Mouse (Mus musculus) thymus, postnatal 10 days (tissue): ENCODE data around the gene Clnk.

Source experiments
- DNase-seq, 2 experiments: peaks; one replicate each; pipeline ENCODE4 v3.0.0; 2021; ENCODE audit warnings: low spot score in 2 of 2

Clnk gene

DNA sequence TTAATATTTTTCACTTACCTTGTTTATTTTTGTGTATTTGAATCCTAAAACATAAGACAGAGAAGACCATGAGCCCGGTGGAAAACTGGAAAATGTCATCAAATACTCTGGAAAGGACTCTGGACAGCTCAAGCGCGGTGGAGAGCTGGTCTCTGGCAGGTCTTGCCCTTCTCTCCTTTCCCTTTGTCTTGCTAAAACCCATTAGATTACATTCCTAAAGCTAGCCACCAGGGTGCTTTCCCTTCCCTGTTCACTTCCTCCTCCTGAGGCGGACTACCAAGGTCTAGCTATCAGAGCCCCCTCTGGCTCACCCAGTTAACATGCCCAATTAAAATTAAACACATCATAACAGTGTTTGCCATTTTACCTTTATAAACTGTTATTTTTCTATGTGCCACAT is 123.9 kb downstream of the Clnk start:
- no peak for DNase-seq

GRCm38 (mm10) chr5:38708940-38709581 is 167.6 kb downstream of the Clnk start:
- DNase-seq: no peak

- DNase-seq: no peak
Measured at GRCm38 (mm10) chr5:38707364-38708075, 169.1 kb downstream of the Clnk start.

GRCm38 (mm10) chr5:38702941-38703340 is 173.7 kb downstream of the Clnk start:
- no peak for DNase-seq

GRCm38 (mm10) chr5:38702091-38702490 is 174.5 kb downstream of the Clnk start:
- DNase-seq: no peak

- DNase-seq: no peak
Measured at GRCm38 (mm10) chr5:38698466-38698865, 178.1 kb downstream of the Clnk start.

- no peak for DNase-seq
Measured at GRCm38 (mm10) chr5:38698046-38698445, 178.6 kb downstream of the Clnk start.

GRCm38 (mm10) chr5:38696616-38697375 is 179.8 kb downstream of the Clnk start:
- DNase-seq: no peak

- DNase-seq: no peak
Measured at GRCm38 (mm10) chr5:38692859-38693258, 183.8 kb downstream of the Clnk start.

DNA sequence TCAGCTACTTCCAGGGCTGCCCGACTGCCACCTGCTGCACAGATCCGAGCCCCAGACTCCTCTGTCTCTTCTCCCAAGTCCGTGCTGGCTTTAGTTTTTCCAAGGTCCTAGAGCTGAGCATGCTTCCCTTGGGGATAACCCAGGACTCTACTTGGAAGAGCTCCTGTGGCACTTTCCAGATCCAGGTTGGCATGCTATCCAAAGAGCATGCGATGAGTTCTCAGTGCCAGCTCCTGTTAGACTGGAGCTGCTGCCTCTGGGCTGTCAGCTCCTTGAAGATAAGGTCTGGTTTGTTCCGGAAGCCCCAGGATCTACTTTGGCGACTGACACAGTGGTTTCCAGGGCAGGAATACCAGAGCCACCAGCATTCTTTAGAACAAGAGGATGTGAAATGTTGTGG is 187.4 kb downstream of the Clnk start:
- no peak for DNase-seq

DNA sequence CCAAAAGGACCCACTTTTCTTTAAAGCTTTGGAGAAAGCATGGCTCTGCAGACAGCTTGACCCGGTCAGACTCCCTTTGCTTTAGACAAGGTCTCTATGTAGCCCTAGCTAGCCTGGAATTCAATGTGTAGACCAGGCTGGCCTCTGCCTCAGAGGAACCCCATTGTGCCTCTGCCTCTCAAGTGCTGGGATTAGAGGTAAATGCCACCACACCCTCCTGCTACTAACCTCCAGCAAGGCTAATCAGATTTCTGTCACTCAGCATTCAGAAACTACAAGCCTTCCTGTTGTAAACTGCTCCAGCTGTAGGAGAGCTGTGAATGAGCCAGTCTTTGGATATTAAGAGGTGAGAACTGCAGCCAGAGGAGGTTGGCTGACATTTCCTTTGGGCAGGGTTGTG is 188.9 kb downstream of the Clnk start:
- no peak for DNase-seq

DNA sequence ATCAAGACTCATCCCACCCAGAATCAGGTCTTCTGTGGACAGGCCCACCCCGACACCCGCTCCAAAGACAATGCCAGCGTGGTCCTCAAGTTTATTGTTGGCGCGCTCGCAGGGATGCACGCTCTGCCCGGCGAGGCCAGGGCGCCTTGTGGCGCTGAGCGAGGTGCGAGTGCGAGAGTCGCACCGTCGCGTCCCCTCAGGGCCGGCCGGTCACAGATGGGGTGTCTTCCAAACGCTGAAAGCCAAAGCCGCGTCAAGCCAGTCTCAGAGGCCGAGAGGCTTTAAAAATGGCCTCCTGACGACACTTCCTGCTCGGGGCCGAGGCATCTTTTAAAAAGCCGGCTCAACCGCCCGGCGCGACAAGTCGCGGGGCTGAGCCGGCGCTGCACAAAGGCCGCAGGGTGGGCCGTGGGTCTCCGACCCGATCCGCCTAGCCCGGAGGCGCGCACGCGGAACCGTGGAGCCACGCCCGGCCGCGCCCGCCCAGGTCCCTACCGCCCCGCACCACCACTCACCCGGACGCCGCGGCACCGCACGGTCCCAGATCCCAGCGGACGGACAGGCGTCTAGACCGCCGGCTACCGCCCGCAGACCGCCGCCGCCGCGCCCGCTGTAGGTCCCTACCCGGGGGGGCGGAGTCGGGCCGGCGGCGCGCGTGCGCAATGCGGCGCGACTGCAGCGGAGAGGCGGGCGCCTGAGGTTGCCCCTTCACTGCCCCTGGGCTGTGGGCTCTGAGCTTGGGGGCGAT is 192.3 kb downstream of the Clnk start, which contains the start of gene Zfp518b:
Zfp518b (minus strand) TSS at position 663 of the 748 bp plus-strand sequence.
- DNase-seq: peak; percentile 47 to 80

- DNase-seq: no peak
Measured at GRCm38 (mm10) chr5:38658836-38659235, 217.8 kb downstream of the Clnk start.
